Mouse (Mus musculus): ENCODE measurements around the gene Ubqlnl.

DNA sequence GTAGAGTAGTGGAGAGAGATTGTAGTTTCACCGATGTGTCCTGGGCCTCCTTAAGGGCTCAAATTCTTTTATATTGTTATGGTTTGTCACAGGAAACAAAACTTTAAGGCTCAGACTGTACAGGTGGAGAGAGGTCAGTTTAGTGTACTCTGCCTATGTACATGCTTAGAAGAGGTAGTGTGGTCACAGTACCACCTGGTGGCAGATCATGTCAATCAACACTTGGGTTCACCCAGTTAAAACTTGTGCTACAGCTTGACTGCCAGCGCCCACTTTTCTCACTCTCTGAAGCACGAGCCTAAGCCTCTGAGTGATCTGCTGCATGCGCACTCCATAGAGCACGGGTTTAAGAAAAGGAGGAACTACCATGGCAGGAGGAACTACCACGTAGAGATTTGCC is 16.7 kb upstream of the Ubqlnl start:
- no peak for TF ChIP-seq CTCF (IDR thresholded peaks at IDR 0.05; ENCODE audit: low read depth, low read length)
- no peak for TF ChIP-seq GATA1 (IDR thresholded peaks at IDR 0.05; ENCODE audit: borderline replicate concordance, low read length)
- no peak for TF ChIP-seq POLR2AphosphoS5 (IDR thresholded peaks at IDR 0.05; ENCODE audit: insufficient replicate concordance, low read depth, low read length)
- no peak for TF ChIP-seq TAL1 (conservative IDR thresholded peaks at IDR 0.05; ENCODE audit: low read depth, low read length)
- no peak for TF ChIP-seq GATA2 (IDR thresholded peaks at IDR 0.05; ENCODE audit: borderline replicate concordance, low read depth, low read length)

All from G1E (cell line).